Mouse (Mus musculus) intestine, embryonic 14.5 days (tissue): ENCODE measurements around the gene 1700030K09Rik. TPM values are rescaled to one million over a fixed set of nuclear protein-coding genes. Genes with fewer than 3 reads are reported as not detected.

Source experiments
- ATAC-seq: fragments of 200-750 bp; cut with Nextera tagmentation; replicated peaks from 2 replicates; pipeline ENCODE4 v1.8.0; 2017; ENCODE audit warnings: low read depth, moderate number of reproducible peaks, moderate TSS enrichment, moderate library complexity; ENCODE audit not compliant: low FRiP score, low TSS enrichment
- DNase-seq: peaks from one replicate; pipeline ENCODE4 v3.0.0-alpha.2; 2018; ENCODE audit warnings: low spot score
- H3K27ac ChIP-seq: fragments of 300-500 bp; sonication (generic); 2 replicates; pipeline ENCODE4 v1.5.1; 2014; ENCODE audit warnings: low read depth, mild to moderate bottlenecking, control low read depth
- H3K27me3 ChIP-seq: fragments of 300-500 bp; sonication (generic); replicated peaks from 2 replicates; pipeline ENCODE4 v1.6.1; 2014; ENCODE audit warnings: low read length, control low read depth; ENCODE audit not compliant: control insufficient read depth, insufficient read depth
- H3K36me3 ChIP-seq: fragments of 300-500 bp; sonication (generic); 2 replicates; pipeline ENCODE4 v1.6.1; 2014; ENCODE audit warnings: low read length, control low read depth; ENCODE audit not compliant: control insufficient read depth, insufficient read depth
- H3K4me1 ChIP-seq: fragments of 300-500 bp; sonication (generic); replicated peaks from 2 replicates; pipeline ENCODE4 v1.6.1; 2014; ENCODE audit warnings: low read length, control low read depth, mixed read lengths; ENCODE audit not compliant: control insufficient read depth, insufficient read depth
- H3K4me2 ChIP-seq: fragments of 300-500 bp; sonication (generic); 2 replicates; pipeline ENCODE4 v1.6.1; 2014; ENCODE audit warnings: low read length
- H3K4me3 ChIP-seq: fragments of 300-500 bp; sonication (generic); 2 replicates; pipeline ENCODE4 v1.5.1; 2014; ENCODE audit warnings: low read depth, low read length, control low read depth, mixed read lengths
- H3K9ac ChIP-seq: fragments of 300-500 bp; sonication (generic); 2 replicates; pipeline ENCODE4 v1.6.1; 2014; ENCODE audit warnings: mild to moderate bottlenecking, low read length
- H3K9me3 ChIP-seq: fragments of 300-500 bp; sonication (generic); 2 replicates; pipeline ENCODE4 v1.6.1; 2016; ENCODE audit warnings: low read length, control low read depth; ENCODE audit not compliant: control insufficient read depth
- WGBS: fragments of 180-500 bp; shearing (Covaris S2); extraction: QIAGEN DNeasy Blood & Tissue Kit; methylation state at CpG from one replicate; pipeline ENCODE4 v1.1.7; 2014; 5-methylcytosine and 5-hydroxymethylcytosine counted together
- polyA plus RNA-seq: library from polyadenylated mRNA; unstranded; fragments of >200 nt; fragmentation: Nextera tagmentation; extraction: Ambion mirVana; gene quantifications from 2 replicates; pipeline ENCODE4 v1.2.1, GENCODE M21; 2014

1700030K09Rik gene
- polyA plus RNA-seq, 1 experiment from 2014 or later, result 13.3 TPM

DNA sequence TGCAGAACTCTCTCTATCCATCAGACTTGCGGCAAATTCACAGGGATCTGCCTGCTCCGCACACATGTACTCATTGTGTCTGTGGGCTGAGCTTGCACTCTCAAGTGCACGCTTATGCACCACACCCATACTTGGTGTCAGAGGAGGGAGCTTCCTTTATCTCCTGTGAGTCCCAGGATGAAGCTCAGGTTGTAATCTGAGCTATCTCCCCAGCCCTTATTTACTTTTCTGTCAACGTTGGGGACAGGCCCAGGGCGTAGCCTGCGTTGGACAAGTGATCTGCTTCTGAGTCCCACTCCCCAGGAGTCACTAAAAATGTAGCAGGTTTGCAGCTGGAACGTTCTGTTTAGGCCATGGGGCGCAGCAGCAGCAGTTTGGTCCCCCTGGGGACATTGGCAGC is 7.8 kb downstream of the 1700030K09Rik start:
- 71% methylated on average over 8 of the region's 8 CpGs for WGBS
- no peak overlapping the region for H3K4me3 ChIP-seq
- DNase-seq, result no peak
- peaks cover 63% of the 10 kb centered on the region for H3K36me3 ChIP-seq
- ATAC-seq, result no peak
- H3K4me1 ChIP-seq, result no peaks in the 10 kb centered on the region
- no peak overlapping the region for H3K9ac ChIP-seq
- H3K27ac ChIP-seq, result no peak overlapping the region
- H3K4me2 ChIP-seq, result no peak overlapping the region
- H3K27me3 ChIP-seq, result no peaks in the 10 kb centered on the region
- peaks cover 2% of the 10 kb centered on the region; the same call in 1 of the 2 replicates for H3K9me3 ChIP-seq

DNA sequence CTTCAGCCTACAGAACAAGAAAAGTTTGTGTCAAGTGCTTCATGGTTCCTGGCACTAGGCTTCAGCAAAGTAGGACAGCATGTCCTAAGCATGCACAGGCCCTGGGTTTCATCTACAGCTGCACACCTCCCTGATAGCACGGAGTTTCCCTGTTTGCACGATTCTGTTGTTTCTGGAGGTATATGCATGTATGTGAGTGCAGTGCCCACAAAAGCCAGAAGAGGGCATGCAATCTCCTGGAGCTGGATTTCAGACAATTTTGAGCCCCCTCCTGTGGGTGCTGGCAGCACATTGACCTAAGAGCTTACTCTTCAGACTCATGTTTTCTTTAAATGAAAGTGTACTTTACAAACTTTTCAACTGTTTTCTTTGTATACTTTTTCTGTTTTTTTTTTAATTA is 10.2 kb downstream of the 1700030K09Rik start:
- Histone ChIP-seq H3K4me3 (no peak overlapping the region), H3K27ac (no peak overlapping the region), H3K9me3 (peaks cover 2% of the 10 kb centered on the region; the same call in 1 of the 2 replicates), H3K36me3 (peaks cover 70% of the 10 kb centered on the region), H3K9ac (no peak overlapping the region), H3K4me1 (no peaks in the 10 kb centered on the region), H3K4me2 (no peak overlapping the region), H3K27me3 (no peaks in the 10 kb centered on the region)
- 92% methylated on average over 2 of the region's 2 CpGs for WGBS
- no peak for DNase-seq
- no peak for ATAC-seq

DNA sequence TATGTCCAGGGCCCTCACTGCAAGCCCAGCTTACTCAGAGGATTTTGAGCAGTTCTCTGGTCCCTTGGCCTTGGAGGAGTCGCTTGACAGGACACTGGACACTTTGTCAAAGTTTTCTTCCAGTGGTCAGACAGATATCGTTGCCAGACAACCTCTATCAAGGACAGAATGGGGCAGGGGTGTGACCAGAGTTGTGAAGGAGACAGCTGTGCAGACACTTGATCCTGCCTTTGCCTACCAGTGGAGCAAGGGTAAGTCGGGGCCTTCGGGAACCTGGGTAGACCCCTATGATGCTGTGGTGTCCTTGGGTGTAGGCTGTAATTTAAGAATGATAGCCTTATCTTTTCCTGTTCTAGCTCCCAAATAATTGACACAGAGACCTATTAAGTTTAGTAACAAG is 11.6 kb downstream of the 1700030K09Rik start:
- H3K9me3 ChIP-seq, result peaks cover 2% of the 10 kb centered on the region; the same call in 1 of the 2 replicates
- no peak overlapping the region for H3K4me2 ChIP-seq
- WGBS, result 94% methylated on average over 4 of the region's 4 CpGs
- H3K9ac ChIP-seq, result no peak overlapping the region
- H3K36me3 ChIP-seq, result peaks cover 70% of the 10 kb centered on the region
- no peak overlapping the region for H3K4me3 ChIP-seq
- H3K27ac ChIP-seq, result no peak overlapping the region
- ATAC-seq (no peak), DNase-seq (no peak)
- H3K27me3 ChIP-seq, result no peaks in the 10 kb centered on the region
- H3K4me1 ChIP-seq, result no peaks in the 10 kb centered on the region

DNA sequence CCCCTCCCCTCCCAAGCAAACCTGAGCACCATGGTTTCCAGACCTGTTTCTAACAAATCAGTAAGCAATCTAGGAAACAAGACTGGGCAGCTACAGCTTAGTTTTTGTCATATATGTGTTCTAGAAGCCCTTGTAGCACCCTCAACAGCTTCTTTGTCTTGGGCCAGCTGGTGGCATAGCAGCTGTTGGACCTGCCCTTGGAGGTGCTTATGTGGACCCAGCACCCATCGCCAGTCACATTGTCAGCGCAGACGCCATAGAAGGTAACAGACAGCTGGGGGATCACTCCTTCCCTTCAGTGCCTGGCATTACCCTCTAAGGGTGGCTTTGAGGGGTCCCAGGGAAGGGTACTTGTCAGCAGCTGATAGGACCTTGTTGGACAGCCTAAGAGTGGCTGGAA is 14.1 kb downstream of the 1700030K09Rik start:
- Histone ChIP-seq H3K9ac (no peak overlapping the region), H3K4me2 (no peak overlapping the region), H3K27me3 (no peaks in the 10 kb centered on the region), H3K27ac (no peak overlapping the region), H3K9me3 (peaks cover 2% of the 10 kb centered on the region; the same call in 1 of the 2 replicates), H3K4me3 (no peak overlapping the region), H3K36me3 (peaks cover 72% of the 10 kb centered on the region), H3K4me1 (no peaks in the 10 kb centered on the region)
- WGBS, result 77% methylated on average over 3 of the region's 3 CpGs
- ATAC-seq, result no peak
- no peak for DNase-seq

DNA sequence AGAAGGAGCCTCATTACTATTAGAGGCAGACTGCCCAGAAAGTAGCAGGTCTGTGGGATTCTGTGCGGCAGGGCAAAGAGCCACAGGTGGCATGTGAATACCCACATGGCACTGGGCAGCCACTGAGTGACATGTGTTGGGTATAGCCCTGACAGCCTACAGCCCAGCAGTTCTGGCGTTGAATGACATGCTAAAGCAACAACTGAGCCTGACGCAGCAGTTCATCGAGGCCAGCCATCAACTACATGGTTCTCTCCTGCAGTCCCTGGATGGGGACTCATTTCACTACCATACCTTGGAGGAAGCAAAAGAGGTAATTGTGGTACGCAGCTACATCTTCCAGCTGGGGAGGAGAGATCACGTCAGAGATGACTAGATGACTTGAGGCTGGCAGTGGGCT is 14.8 kb downstream of the 1700030K09Rik start:
- DNase-seq (no peak), ATAC-seq (no peak)
- H3K9me3 ChIP-seq, result peaks cover 2% of the 10 kb centered on the region; the same call in 1 of the 2 replicates
- H3K36me3 ChIP-seq, result peaks cover 76% of the 10 kb centered on the region
- H3K4me1 ChIP-seq, result no peaks in the 10 kb centered on the region
- H3K27ac ChIP-seq, result no peak overlapping the region
- no peak overlapping the region for H3K4me3 ChIP-seq
- 83% methylated on average over 6 of the region's 6 CpGs for WGBS
- H3K27me3 ChIP-seq, result no peaks in the 10 kb centered on the region
- H3K4me2 ChIP-seq, result no peak overlapping the region
- no peak overlapping the region for H3K9ac ChIP-seq

DNA sequence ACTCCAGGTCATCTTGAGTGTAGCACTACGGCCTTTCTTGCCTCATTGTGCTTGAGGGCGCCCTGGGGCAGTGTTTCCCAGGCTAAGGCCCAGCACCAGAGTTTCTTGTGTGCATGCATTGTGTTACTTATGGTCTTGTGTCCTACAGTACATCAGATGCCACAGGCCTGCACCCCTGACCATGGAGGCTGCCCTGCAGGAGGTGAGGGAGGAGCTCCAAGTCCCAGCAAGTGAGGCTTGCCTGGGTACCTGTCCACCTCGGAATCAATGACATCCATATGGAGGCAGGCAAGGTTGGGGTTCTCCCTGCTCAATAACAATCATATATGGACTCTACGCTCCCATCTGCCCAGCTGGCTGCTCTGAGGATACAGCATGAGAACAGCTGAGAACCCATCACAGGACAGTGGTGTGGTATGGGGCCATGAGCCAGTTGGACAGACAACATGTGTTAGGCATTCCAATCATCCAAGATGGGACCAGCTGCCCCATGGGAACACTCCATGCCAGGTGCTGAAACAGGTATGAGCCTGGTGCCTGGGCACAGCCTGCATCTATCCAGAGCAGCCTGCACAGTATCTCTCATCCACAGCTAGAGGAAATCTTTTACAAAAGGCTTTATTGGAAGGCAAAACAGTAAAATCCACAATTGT is 16.3 kb downstream of the 1700030K09Rik start:
- no peaks in the 10 kb centered on the region for H3K27me3 ChIP-seq
- WGBS, result 91% methylated on average over 4 of the region's 4 CpGs
- H3K4me1 ChIP-seq, result no peaks in the 10 kb centered on the region
- H3K27ac ChIP-seq, result no peak overlapping the region
- no peak for ATAC-seq
- peaks cover 76% of the 10 kb centered on the region for H3K36me3 ChIP-seq
- no peaks in the 10 kb centered on the region for H3K9me3 ChIP-seq
- no peak overlapping the region for H3K4me2 ChIP-seq
- no peak overlapping the region for H3K4me3 ChIP-seq
- no peak for DNase-seq
- H3K9ac ChIP-seq, result no peak overlapping the region

DNA sequence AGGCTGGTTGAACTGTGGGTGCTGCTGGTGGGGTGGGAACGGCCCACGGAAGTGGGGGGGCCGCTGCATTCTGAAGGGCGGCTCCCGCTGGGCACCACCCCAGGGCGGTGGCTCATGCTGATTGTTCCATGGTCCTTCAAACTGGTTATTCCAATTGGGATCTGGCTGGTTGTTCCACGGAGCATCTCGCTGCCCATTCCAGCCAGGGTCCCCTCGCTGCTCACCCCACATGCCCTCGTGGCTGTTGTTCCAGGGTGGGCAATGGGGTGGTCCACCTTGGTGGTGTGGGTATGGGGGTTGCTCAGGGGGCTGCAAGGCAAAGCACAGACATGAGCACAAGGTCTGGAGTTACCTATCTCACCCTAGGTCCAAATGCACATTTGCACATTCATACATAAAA is 20.5 kb downstream of the 1700030K09Rik start:
- ATAC-seq (no peak), DNase-seq (no peak)
- 90% methylated on average over 10 of the region's 10 CpGs for WGBS
- Histone ChIP-seq H3K27me3 (no peaks in the 10 kb centered on the region), H3K4me3 (no peak overlapping the region), H3K36me3 (peaks cover 99% of the 10 kb centered on the region), H3K9me3 (no peaks in the 10 kb centered on the region), H3K4me1 (no peaks in the 10 kb centered on the region), H3K27ac (no peak overlapping the region), H3K4me2 (no peak overlapping the region), H3K9ac (no peak overlapping the region)

DNA sequence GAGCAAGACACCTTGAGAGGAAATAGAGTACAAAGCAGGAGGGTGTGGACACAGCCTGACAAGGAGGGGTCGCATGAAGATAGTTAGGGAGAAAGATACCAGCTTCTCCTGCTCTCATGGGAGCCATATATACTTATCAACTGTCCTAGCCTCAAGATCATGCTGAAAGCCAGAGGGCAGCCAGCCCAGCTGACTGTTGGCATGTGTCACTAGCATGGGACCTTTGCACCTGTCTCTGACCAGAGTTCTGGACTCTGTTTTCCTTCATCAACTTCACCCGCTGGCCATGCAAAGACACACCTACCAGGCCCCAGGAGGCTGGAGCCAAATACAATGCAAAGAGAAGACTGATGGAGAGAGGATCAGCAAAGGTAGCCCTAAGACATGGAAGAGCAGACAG is 25.6 kb downstream of the 1700030K09Rik start:
- DNase-seq (no peak), ATAC-seq (no peak)
- 92% methylated on average over 2 of the region's 2 CpGs for WGBS

DNA sequence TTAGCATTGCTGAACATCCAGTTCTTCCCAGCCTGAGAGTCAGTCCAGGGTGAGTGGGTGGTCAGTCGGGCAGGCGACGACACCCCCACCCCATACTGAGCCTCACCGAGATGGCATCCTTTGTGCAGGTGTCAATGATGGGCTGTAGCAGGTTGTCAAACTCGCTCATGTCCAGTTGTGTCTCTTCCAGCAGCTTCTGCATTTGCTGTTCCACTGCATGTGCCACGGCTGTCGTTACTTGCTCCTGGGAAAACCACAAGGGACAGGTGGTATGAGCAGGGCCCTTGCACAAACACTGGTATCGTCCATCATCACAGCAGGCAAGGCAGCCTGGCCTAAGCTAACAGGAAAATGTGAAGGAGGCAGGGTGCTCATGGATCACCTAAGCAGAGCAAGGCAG is 26.3 kb downstream of the 1700030K09Rik start:
- DNase-seq, result no peak
- H3K27ac ChIP-seq, result no peak overlapping the region
- WGBS, result 97% methylated on average over 8 of the region's 8 CpGs

More for the DNA sequence above, 25.6 kb downstream of the 1700030K09Rik start:
- Histone ChIP-seq H3K4me3 (no peak overlapping the region), H3K27me3 (no peaks in the 10 kb centered on the region), H3K4me2 (no peak overlapping the region), H3K9ac (no peak overlapping the region), H3K9me3 (no peaks in the 10 kb centered on the region), H3K4me1 (peaks cover 7% of the 10 kb centered on the region; the same call in 1 of the 2 replicates), H3K36me3 (peaks cover 90% of the 10 kb centered on the region), H3K27ac (no peak overlapping the region)

More for the DNA sequence above, 26.3 kb downstream of the 1700030K09Rik start:
- Histone ChIP-seq H3K4me3 (no peak overlapping the region), H3K27me3 (no peaks in the 10 kb centered on the region), H3K4me1 (peaks cover 7% of the 10 kb centered on the region; the same call in 1 of the 2 replicates), H3K9me3 (no peaks in the 10 kb centered on the region), H3K9ac (no peak overlapping the region), H3K4me2 (no peak overlapping the region), H3K36me3 (peaks cover 83% of the 10 kb centered on the region)
- no peak for ATAC-seq
